Mouse (Mus musculus) urinary bladder, adult 2 months (tissue): ENCODE data around the gene Vasn. TPM values are rescaled to one million over a fixed set of nuclear protein-coding genes. Genes with fewer than 3 reads are reported as not detected.
"Not testable (repeated sequence)": the region's sequence is repeated elsewhere in the genome, so short reads cannot be mapped to it uniquely, and the experiment has no call there.

Experiments
- DNase-seq: peaks from one replicate; pipeline ENCODE4 v3.0.0; 2022; ENCODE audit warnings: low spot score
- polyA plus RNA-seq: library from polyadenylated mRNA; depleted of rRNA; stranded (reverse); fragments of >200 nt; gene quantifications from 2 replicates; pipeline ENCODE4 v1.2.3, GENCODE M21; 2012; rRNA removed

The Vasn gene
- polyA plus RNA-seq, 1 experiment: 26.6 TPM

GRCm38 (mm10) chr16:4665726-4666125 lies 26.0 kb downstream of the Vasn start:
- no peak for DNase-seq

GRCm38 (mm10) chr16:4667190-4667808 lies 27.6 kb downstream of the Vasn start:
- peak; percentile 50 for DNase-seq

GRCm38 (mm10) chr16:4670317-4670716 lies 30.6 kb downstream of the Vasn start:
- DNase-seq: no peak

- DNase-seq: no peak
Measured at GRCm38 (mm10) chr16:4674091-4674490, 34.4 kb downstream of the Vasn start.

GRCm38 (mm10) chr16:4676836-4677235 lies 37.1 kb downstream of the Vasn start:
- DNase-seq: no peak

- DNase-seq: no peak
Measured at GRCm38 (mm10) chr16:4678080-4678479, 38.3 kb downstream of the Vasn start.

GRCm38 (mm10) chr16:4679121-4680018 lies 39.6 kb downstream of the Vasn start, which contains the start of gene Coro7:
Gene Coro7 (minus strand): TSS chr16:4679777.
- peak; percentile 56 for DNase-seq

- not testable (repeated sequence) for DNase-seq
Measured at GRCm38 (mm10) chr16:4680922-4681455, 41.2 kb downstream of the Vasn start.

GRCm38 (mm10) chr16:4682628-4683179 lies 43.0 kb downstream of the Vasn start:
- no peak for DNase-seq

- DNase-seq: no peak
Measured at GRCm38 (mm10) chr16:4683193-4683580, 43.4 kb downstream of the Vasn start.

- peak; percentile 99 for DNase-seq
Measured at GRCm38 (mm10) chr16:4683581-4684456, 44.1 kb downstream of the Vasn start.

GRCm38 (mm10) chr16:4684457-4684791 lies 44.7 kb downstream of the Vasn start:
- DNase-seq: no peak

- DNase-seq: not testable (repeated sequence)
Measured at GRCm38 (mm10) chr16:4689371-4689770, 49.6 kb downstream of the Vasn start.

Other genes starting within 250 kb of the Vasn start
- 10.1 and 12.1 TPM in 2 replicates for gene Adcy9, start 219.4 kb upstream of the Vasn start, polyA plus RNA-seq
- 18.8 and 25.7 TPM in 2 replicates for gene Srl, start 98.1 kb upstream of the Vasn start, polyA plus RNA-seq
- 8.4 and 9.3 TPM in 2 replicates for gene Tfap4, start 80.1 kb upstream of the Vasn start, polyA plus RNA-seq
- gene Glis2, start 45.2 kb upstream of the Vasn start, polyA plus RNA-seq: 40.3 and 43.3 TPM in 2 replicates
- 57.5 and 64.8 TPM in 2 replicates for gene Pam16, start 15.0 kb upstream of the Vasn start, polyA plus RNA-seq
- 36.6 and 37.9 TPM in 2 replicates for gene Dnaja3, start within 50 bp of the Vasn start, polyA plus RNA-seq
- 32.6 and 33.5 TPM in 2 replicates for gene Coro7, start 39.8 kb downstream of the Vasn start, polyA plus RNA-seq
- 8.3 and 12.0 TPM in 2 replicates for gene Nmral1, start 79.4 kb downstream of the Vasn start, polyA plus RNA-seq
- 54.0 and 59.1 TPM in 2 replicates for gene Hmox2, start 86.4 kb downstream of the Vasn start, polyA plus RNA-seq
- 41.1 and 51.1 TPM in 2 replicates for gene Cdip1, start 150.4 kb downstream of the Vasn start, polyA plus RNA-seq
- 0.09 TPM in 1 of 2 replicates, not detected in the other for gene 4930562C15Rik, start 195.5 kb downstream of the Vasn start, polyA plus RNA-seq
- gene Ubald1, start 240.4 kb downstream of the Vasn start, polyA plus RNA-seq: 21.5 and 41.1 TPM in 2 replicates
- gene Mgrn1, start 246.3 kb downstream of the Vasn start, polyA plus RNA-seq: 84.0 and 91.8 TPM in 2 replicates